Comparison of ENCODE assay signal across 17 mouse cellular contexts in the genomic region with DNA sequence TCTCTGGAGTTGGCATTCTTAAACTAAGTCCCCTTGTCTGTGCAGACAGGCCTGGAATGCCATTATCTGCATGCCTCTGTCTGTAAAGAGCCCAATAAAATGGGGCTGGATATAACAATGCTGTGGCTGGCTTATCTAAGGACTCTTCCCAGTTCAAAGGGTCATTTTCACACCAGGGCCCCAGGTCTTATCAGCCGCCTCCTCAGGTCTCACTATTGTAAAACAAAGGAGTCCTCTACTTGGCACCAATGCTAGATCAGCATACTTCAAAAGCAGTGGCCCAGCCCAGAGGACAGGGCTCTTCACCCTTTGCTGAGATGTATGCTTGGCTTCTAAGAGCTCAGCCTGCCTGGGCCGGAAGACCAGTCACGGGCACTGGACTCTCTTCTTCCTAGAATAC. TPM values are rescaled to one million over a fixed set of nuclear protein-coding genes. Genes with fewer than 3 reads are reported as not detected.
DNase-seq lines count a peak whose midpoint lies in the region; ATAC-seq and TF ChIP-seq lines count a peak whose summit lies in the region.
"Had no signal": no experiment of that assay in that cellular context is flagged by ENCODE, and none has a peak within 500 bp of the region (broad histone marks: within the 10 kb centered on the region; RNA-seq: fewer than 3 reads in every experiment).

No protein-coding gene starts in this region.

- no peaks in the 10 kb centered on the region for H3K9me3 ChIP-seq in heart, embryonic 15.5 days (replicated peaks)
- no peaks in the 10 kb centered on the region for H3K9me3 ChIP-seq in liver, embryonic 15.5 days (replicated peaks)
- H3K9me3 ChIP-seq: embryonic facial prominence, embryonic 13.5 days; neural tube, embryonic 12.5 days had no signal

- H3K9ac ChIP-seq in heart, embryonic 15.5 days, result no peak overlapping the region
- no peak overlapping the region for H3K9ac ChIP-seq in liver, embryonic 15.5 days
- H3K9ac ChIP-seq: embryonic facial prominence, embryonic 13.5 days; neural tube, embryonic 12.5 days had no signal

- 0 out of 2 replicates have a peak overlapping the region, but pooled peaks have one; percentile 3 for H3K4me3 ChIP-seq in heart, embryonic 15.5 days
- no peak overlapping the region for H3K4me3 ChIP-seq in brown adipose tissue, adult 24 weeks (ENCODE audit: insufficient read depth, low read depth, low read length)
- H3K4me3 ChIP-seq in cortical plate, adult 2 months (ENCODE audit: insufficient read depth, low read length), result no peak overlapping the region
- H3K4me3 ChIP-seq in liver, embryonic 15.5 days (replicated peaks), result no peak overlapping the region
- H3K4me3 ChIP-seq: embryonic facial prominence, embryonic 13.5 days; left cerebral cortex, adult 2 months; neural tube, embryonic 12.5 days had no signal

- peak overlapping the region; percentile 77 for H3K27ac ChIP-seq in heart, embryonic 15.5 days
- H3K27ac ChIP-seq in brown adipose tissue, adult 24 weeks (replicated peaks; ENCODE audit: low read depth, low read length), result 0 out of 2 replicates have a peak overlapping the region, but pooled peaks have one; percentile 13
- 0 out of 2 replicates have a peak overlapping the region, but pooled peaks have one; percentile 48 for H3K27ac ChIP-seq in cortical plate, adult 2 months (ENCODE audit: insufficient read depth, low read length)
- no peak overlapping the region for H3K27ac ChIP-seq in liver, embryonic 15.5 days (replicated peaks)
- H3K27ac ChIP-seq: embryonic facial prominence, embryonic 13.5 days; neural tube, embryonic 12.5 days; stomach, postnatal 0 days had no signal

- H3K4me1 ChIP-seq in heart, embryonic 15.5 days (replicated peaks), result peaks cover 45% of the 10 kb centered on the region
- H3K4me1 ChIP-seq in brown adipose tissue, adult 24 weeks (ENCODE audit: control insufficient read depth, insufficient read depth, insufficient read length, low read length), result peaks cover 8% of the 10 kb centered on the region
- H3K4me1 ChIP-seq in cortical plate, adult 2 months (ENCODE audit: control insufficient read depth, insufficient read depth, low read length), result peaks cover 7% of the 10 kb centered on the region
- H3K4me1 ChIP-seq in liver, embryonic 15.5 days (replicated peaks), result peaks cover 12% of the 10 kb centered on the region; the same call in 1 of the 2 replicates

- no peak for TF ChIP-seq POLR2A in cortical plate, adult 2 months (IDR thresholded peaks at IDR 0.05; ENCODE audit: extremely low read depth, insufficient read depth, low read length)

- WGBS in heart, embryonic 15.5 days, result 24% methylated on average over 3 of the region's 3 CpGs
- WGBS in liver, embryonic 15.5 days (ENCODE audit: insufficient replicate concordance), result 49% methylated on average over 3 of the region's 3 CpGs

- no peaks in the 10 kb centered on the region for H3K36me3 ChIP-seq in heart, embryonic 15.5 days
- H3K36me3 ChIP-seq in liver, embryonic 15.5 days (replicated peaks), result no peaks in the 10 kb centered on the region
- H3K36me3 ChIP-seq: neural tube, embryonic 12.5 days had no signal

- ATAC-seq in heart, embryonic 15.5 days (replicated peaks; ENCODE audit: insufficient number of reproducible peaks, insufficient read depth, low FRiP score, low read depth), result peak; percentile 60
- ATAC-seq in liver, embryonic 15.5 days (ENCODE audit: insufficient read depth), result peak; percentile 42
- ATAC-seq: forebrain, embryonic 14.5 days had no signal

- no peak for TF ChIP-seq CTCF in cortical plate, adult 2 months (IDR thresholded peaks at IDR 0.05; ENCODE audit: extremely low read depth, insufficient read depth, low read length)

- no peak for DNase-seq in heart, adult 18-20 months
- no peak for DNase-seq in layer of hippocampus, postnatal 25 days (ENCODE audit: extremely low spot score in 1 of 2, low spot score in 1 of 2)
- DNase-seq in right cerebral cortex, postnatal 10 days (ENCODE audit: low spot score in 2 of 2), result no peak
- DNase-seq: cerebellum, adult 9-10 months; gastrocnemius, postnatal 14 days; kidney, postnatal 36 days; left cerebral cortex, postnatal 4 days had no signal

- H3K4me2 ChIP-seq in heart, embryonic 15.5 days, result peak overlapping the region; percentile 41
- H3K4me2 ChIP-seq in liver, embryonic 15.5 days, result no peak overlapping the region
- H3K4me2 ChIP-seq: embryonic facial prominence, embryonic 13.5 days; midbrain, embryonic 11.5 days; neural tube, embryonic 12.5 days had no signal

- H3K27me3 ChIP-seq in heart, embryonic 15.5 days, result no peaks in the 10 kb centered on the region
- no peaks in the 10 kb centered on the region for H3K27me3 ChIP-seq in liver, embryonic 15.5 days
- H3K27me3 ChIP-seq: embryonic facial prominence, embryonic 13.5 days; neural tube, embryonic 12.5 days had no signal

RNA-seq across cellular contexts. Expression of a gene that starts 56.3 kb away (rescaled TPM):
- 28.2 and 31.0 TPM in 2 replicates for polyA plus RNA-seq in heart, embryonic 15.5 days (2015; fragmentation: Nextera tagmentation; extraction: Ambion mirVana)
- total RNA-seq in heart, adult 18-20 months (2021), result 1 to 10 TPM; 9.1 to 9.5 TPM
- 2.0 and 2.4 TPM in 2 replicates for polyA plus RNA-seq in brown adipose tissue, adult 24 weeks (2012; ENCODE audit: insufficient read depth, insufficient read length, missing spikeins)
- 51.8 and 53.1 TPM in 2 replicates for polyA plus RNA-seq in cortical plate, adult 2 months (2012; rRNA removed)
- polyA plus RNA-seq in liver, embryonic 15.5 days (2015; fragmentation: Nextera tagmentation; extraction: Ambion mirVana), result 2.6 and 3.5 TPM in 2 replicates
- total RNA-seq in layer of hippocampus, postnatal 25 days (2021), result 10 to 100 TPM; 71.5 to 79.6 TPM
